Mouse (Mus musculus) olfactory bulb, adult 2 months (tissue): Measurements from ENCODE around the gene Klhl29.

ENCODE experiments used
- CTCF ChIP-seq: fragments of 200-500 bp; IDR thresholded peaks from 2 replicates; pipeline ENCODE4 v1.5.1; 2012; ENCODE audit warnings: low read depth, mild to moderate bottlenecking, low read length, moderate library complexity; ENCODE audit not compliant: insufficient read depth
- POLR2A ChIP-seq: fragments of 200-500 bp; IDR thresholded peaks from 2 replicates; pipeline ENCODE4 v1.6.1; 2012; ENCODE audit warnings: mild to moderate bottlenecking, low read depth, low read length, moderate library complexity; ENCODE audit not compliant: insufficient read depth

DNA sequence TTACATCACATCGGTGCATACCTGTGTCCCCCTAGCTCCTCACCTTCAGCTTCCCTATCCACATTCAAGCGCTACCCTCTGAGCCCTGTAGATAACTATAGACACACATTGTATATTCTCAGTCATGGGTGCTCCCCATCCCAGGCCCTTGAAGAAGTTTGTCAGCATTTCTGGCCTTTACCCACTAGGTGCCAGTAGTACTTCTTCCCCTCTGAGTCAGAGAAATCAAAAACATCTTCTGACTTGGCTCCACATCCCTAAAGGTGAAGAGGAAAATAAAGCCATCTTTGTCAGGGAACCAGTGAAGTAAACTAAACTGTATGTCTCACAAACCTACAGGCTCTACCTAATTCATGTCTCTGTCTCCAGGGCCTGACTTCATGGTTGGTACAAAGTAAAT lies 67.6 kb downstream of the Klhl29 start:
- no peak for TF ChIP-seq POLR2A
- TF ChIP-seq CTCF = no peak
